Mouse (Mus musculus) frontal cortex, postnatal 25 days (tissue): ENCODE data around the gene Zfhx3.

Experiments
- DNase-seq, 2 experiments: peaks; one replicate each; pipeline ENCODE4 v3.0.0; 2022; ENCODE audit warnings: low spot score in 2 of 2

Zfhx3 gene

DNA sequence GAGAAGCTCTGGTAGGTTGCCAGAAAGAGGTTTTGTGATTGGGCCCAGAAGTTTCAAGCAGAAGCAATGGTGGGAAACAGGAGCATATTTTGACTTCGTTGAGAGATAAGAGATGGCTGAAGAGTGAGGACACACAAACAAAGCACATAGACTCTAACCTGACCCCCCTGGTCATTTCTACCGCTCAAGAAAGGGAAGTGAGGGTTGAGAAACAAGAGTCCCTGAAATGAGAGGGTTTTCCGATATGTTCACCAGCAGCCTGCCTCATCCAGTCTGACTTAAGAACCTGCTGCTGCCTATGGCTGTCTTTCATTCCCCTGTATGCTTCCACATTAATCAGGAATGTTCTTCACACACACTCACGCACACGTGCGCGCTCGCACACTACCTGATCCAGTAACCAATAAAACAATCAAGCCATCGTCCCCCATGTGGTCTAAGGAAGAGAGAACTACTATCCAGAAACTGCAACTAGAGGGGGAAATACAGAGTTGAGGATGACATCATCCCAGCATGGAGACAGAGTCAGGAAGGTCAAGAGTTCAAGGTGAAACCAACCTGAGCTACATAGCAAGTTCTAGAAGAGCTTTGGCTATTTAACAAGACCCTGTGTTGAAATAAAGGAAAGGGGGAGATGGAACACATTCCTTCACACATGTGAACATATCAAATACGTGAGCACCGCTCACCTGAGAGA, 649.7 kb downstream of the Zfhx3 start:
- no peak for DNase-seq

DNA sequence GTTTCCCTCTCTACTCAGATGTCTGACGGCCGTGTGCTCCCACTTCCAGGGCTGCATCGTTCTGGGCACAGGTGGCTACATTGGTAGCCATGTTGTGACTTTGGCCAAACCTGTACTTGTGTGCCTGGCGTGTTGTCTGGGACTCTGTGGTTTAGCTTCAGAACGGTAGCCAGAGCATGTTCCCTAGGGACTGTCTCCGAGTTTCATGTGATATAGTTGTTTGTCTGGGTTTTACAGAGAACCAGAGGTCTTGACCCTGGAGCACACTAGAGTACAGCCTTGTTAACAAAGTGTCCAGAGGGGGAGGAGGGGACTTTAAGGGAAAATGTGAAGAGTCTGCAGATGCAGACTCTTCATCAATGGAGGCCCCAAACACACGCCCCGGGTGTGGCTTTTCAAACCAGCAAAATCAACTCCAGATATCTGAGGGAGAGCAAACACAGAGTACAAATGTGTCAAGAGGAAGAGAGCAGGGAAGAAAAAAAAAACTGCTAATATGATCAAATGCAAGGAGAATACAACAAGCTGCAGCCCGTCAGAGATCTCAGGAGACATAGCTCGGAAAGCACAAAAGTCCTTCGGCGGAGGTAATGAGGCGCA, 650.6 kb downstream of the Zfhx3 start:
- DNase-seq: no peak

DNA sequence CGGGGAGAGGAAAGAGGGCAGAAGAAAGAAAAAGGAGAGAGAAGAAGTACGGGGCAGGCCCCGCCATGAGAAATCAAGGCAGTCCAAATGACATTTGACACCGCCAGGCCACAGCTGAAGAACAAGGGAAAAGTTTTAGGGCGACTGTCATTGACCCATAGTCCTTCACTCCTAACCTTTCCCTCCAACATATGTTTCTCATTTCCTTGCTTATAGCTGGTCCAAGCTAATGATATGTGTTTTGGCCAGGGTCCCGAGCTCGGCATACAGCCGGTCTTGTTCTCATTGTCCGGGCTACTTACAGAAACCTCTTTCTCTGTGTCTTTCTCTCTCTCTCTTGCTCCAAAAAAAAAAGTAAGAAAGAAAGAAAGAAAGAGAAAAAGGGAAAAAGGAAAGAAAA, 651.4 kb downstream of the Zfhx3 start:
- DNase-seq: no peak

DNA sequence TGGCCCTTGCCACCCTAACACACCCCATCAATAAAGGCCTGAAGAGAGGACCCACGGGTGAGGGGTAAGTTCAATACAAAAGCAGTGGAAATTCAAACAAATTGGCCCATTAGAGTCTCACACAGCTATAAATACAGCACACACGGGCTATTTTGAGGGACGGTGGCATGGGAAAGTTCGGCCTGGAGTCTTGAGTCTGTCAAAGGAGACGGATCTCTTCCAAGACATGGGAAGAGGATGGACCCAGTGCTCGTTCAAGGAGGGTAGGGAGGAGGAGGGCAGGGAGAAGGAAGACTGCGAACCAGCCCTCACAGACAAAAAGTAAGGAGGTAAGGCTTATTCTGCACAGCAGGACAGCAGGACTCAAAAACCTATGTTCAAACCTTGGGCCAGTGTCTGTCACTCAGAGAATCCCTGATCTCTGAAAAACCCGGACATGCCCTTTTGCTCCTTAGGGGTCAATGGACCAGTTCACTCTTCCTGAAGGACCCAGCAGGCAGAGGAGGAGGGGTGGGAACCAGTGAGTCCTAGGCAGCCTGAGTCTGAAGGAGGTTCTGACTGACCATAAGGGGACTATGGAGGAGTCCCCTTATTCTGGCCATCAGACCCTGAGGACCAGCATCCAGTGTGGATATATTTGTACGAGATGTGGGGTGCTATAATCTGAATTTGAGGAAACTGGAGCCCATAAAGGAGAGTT, 652.1 kb downstream of the Zfhx3 start:
- no peak for DNase-seq

DNA sequence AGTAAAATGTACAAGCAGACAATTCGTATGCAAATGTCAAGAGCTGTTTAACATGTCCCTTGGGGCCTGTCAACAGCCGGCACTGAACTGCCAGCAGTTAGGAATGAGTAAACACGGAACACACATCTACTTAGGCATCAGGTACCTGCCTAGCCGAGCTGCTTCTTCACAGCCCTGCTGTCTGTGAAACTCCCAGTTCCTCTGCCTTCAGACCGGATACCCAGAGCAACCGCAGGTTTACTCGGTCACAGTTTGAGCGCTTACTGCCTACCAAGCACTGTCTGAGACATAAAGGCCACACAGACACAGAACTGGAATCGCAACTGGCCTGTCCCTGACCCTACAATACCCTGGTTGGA, 652.6 kb downstream of the Zfhx3 start:
- DNase-seq: no peak

DNA sequence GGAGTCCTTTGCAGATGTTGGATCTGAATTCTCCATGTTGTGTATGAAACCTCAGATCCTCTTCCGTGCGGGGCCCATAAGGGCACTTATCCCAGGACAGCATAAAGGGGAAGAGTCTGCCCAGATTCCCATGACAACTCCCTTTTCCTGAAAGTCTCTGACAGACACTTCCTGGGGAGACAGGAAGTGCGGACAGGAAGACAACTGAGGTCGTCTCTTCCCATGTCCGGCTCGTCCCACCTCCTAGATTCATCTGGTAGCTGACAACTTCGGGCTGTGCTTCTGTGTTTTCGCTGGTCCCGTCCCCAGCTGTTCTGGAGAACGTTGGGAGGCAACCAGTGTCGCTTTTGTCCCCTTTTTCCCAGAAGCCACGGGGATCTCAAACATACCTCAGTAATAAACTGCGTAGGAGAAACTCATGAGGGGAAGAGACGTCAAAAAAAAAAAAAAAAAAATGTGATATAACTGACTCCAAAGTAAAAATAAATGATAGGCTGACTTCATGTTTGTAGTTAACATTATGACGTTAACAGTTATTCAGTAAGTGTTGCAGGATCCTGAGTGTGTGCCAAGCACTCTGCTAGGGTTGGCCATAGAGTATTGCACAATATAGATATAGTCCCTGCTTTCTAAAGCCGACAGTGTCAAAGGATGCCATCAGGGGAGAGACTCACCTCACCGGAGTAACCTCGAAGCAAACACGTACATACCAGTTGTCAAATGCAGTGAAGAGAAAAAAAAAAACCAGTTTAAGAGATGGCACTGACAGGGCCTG, 653.5 kb downstream of the Zfhx3 start:
- no peak for DNase-seq

DNA sequence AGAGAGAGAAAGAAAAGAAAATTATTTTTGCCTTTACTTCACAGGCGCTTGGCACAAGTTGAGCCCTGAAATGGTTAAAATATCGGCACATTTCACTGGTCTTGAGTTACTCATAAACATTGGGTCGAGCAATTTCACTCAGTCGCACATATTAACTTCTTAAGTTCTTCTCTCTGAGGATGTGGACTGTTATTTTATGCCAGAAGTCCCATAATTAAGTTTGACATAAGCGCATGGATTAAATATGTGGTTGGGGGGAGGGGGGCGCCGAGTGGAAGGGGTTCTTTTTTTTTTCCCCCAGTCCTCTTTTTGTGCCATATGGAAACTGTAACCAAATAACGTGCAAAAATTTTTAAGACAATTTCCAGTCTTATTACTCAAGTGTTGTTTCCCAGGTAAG, 656.6 kb downstream of the Zfhx3 start:
- DNase-seq: no peak

DNA sequence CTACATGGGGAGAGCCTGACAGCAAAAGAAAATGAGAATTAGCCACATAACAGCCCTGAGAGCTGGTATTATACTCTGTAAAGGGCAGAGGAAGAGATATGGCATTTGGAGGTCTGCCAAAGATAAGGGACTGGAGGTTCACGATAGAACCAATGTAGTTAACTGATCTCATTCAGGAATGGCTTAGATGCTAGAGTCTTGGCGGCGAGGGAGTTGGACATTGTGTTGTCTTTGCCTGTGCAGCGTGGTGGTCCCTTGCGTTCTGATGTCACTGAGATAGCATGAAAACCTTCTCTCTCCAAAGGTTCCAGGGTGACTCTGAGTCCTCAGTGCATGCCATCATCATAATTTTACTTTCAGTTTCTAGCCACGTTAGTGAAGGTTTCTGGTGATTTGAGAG, 657.1 kb downstream of the Zfhx3 start:
- DNase-seq: no peak

DNA sequence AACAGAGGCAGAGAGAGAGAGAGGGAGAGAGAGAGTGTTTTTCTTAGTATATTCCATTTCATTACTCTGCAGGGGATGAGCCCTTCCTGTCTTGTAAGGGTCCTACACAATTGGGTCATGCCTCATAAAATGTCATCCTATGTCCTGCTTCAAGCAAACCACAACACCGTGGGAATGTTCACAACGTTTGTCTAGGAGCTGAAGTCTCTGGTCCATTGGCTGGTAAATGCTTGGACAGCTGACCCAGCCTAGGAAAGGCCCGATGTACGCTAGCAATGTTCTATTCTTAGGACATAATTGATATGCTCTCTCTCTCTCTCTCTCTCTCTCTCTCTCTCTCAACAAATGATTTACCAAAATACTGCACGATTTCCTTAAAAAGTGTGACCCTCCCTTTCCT, 666.2 kb downstream of the Zfhx3 start:
- no peak for DNase-seq

DNA sequence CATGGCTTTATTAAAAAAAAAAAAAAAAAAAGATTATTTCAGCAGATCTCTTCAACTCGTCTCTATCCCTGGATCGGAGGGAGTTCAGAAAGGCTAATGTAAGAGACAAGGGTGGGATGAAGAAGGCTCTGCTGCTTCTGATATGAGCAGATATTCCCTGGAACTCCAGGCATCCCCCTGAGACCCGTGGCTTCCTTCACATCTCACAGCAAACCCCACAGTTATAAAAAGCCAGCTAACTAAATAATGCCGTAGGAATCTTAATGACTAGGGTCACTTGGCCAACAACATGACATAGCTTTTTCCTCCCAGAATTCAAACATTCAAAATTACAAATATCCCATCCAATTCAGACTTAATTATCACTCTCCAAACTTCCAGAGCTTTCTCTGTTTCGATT, 666.7 kb downstream of the Zfhx3 start:
- DNase-seq: no peak

DNA sequence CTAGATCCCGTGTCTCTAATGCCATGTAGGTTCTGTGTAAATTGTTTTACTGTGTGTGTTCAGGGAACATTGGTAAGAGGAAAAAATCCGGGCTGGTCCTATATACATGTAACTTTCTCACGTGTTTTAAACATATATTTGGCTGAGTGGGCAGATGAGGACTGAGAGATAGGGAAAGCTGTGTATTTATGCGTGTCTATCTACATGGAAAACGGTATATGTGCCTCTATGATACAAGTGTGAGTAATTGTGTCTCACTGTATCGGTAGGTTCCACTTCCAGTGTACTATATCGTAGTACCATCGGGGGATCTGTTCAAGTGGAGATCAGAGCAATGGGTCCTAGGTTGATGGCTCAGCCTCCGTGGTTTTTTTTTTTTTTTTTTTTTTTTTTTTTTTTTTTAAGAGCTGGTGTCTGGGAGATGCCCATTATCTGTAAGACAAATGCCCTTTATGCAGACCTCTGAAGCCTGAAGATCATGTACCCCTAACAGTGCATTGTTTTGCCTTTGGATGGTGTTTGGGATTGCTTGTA, 668.8 kb downstream of the Zfhx3 start:
- DNase-seq: no peak

DNA sequence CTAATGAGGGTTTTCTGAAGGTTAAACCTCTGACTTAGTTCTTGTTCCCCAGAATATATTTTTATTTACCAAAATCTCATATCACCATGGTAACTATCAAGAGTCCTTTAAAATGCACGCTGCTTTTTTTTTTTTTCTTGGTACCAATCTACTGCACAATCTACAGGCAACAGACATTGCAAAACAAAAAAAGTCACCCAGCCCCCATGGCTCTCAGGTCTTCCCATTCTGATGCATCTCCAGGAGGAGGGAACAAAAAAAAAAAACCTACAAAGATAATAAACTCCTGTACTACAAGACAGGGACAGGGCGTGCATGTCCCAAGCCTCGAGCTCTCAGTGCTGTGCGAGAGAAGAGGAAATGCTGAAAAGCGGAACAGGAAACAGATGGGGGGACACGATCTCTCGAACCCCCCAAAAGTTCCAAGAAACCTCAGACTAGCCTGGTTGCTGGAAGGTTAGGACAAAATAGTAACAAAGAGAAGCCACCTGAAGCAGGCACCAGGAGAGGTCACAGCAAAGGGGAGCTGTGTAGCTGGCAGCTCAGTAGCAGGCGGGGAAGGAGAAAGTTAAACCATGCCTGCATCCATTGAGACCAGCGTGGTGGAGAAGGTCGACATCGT, 669.5 kb downstream of the Zfhx3 start:
- no peak for DNase-seq

DNA sequence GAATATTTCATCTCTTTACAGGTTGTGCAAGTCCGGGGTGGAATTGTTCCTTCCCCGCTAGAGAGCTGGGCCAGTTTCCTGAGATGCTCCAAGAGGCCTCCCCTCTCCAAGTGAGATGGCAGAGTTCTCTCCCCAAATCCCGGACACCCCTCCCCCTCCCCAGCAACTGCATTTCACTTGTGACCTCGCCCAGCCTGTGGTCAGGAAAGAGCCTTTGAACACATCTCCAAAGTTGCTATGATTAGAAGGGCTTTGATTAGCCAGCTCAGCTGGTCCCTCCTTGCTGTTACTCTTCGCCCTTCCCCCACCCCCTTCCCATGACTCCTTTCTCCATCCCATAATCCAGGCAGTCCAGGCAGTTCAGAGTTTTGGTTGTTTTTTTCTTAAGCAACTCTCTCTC, 670.4 kb downstream of the Zfhx3 start:
- DNase-seq: no peak

DNA sequence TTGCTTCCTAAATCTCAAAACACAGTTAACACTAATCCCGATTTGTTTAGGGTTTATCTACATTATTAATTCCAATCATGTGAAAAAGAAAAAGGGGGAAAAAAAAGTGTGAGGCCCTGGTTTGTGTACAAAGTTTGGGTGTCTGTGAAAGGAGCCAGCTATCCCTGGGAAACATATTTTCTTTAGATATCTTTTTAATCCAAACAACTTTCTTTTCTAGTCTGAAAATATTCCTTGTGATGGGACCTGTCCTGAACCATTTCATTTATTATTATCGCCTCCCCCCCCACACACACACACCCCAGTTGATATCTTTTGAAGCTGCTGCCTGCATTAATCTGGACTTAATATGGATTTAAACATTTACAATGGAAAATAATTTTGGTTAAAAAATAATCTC, 670.8 kb downstream of the Zfhx3 start:
- no peak for DNase-seq

DNA sequence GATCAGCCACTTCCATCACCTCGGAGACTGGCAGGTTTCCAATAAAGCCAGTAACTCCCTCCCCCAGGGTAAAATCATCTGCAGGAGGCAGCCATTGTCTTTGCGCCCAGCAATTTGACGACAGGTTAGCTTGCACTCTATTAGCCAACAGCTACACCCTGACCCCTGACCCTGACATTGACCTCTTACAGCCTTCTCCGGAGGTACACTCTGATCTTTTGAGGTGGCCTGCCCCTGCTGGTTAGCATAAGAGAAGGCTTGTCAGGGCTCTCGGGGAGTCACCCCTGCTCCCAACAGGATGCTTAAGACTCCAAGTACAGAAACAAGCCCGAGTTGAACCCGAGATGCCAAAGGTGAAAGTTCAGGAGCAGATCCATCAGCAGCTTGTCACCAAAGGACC, 678.9 kb downstream of the Zfhx3 start:
- no peak for DNase-seq

DNA sequence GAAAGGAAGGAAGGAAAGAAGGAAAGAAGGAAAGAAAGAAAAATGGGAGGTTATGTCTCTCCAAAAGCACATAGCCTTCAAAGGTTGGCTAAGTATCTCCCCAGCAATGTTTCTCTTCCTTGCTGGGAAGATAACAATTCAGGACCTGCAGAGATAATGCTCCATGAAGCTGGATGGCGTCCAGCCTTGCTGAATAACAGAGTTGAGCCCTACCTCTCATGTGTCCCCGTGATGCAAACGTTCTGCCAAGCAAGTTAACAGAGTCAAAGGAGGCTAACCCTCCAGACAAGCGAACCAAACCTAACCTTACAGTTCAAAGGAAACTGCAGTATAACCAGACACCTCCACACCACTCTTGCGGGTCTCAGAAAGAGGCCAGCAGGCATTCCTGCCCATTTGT, 681.2 kb downstream of the Zfhx3 start:
- DNase-seq: no peak

DNA sequence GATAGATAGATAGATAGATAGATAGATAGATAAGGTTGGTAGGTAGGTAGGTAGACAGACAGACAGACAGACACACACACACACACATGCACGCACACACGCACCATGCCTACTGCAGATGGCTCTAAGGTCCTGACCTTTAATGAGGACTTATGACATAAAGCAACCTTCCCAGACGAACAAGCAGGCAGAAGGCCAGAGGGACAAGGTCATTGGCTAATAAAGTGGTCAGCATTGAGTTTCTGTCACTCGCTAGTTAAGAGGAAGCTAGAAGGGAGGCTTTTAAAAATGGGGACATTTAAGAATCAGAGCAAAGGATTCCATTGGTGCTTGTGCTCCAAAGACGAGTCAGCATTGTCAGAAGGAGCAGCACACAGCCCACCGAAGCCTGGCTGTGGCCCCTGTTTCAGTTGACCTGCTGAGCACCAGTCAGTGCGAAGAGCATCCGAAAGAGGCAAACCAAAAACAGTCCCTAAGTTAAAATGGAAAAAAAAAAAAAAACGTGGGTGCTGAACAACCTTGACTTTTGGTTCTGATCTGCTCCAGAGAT, 683.2 kb downstream of the Zfhx3 start:
- no peak for DNase-seq

DNA sequence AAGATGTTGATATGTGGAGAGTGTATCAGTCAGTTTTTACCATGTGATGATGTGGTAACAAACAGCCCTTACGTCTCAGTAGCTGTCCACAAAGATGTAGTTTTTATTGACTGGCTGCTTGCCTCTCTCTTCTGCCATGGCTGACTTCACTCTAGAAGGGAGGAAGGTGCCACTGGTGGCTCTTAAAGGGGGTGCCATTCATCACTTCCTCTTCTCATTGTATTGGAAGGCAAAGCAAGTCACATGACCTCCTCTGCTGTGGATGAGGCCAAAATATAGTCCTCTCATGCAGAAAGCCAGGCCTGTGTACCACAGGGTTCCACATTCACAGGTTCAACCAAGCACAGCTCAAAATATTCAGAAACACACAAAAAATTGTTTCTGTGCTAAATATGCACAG, 688.6 kb downstream of the Zfhx3 start:
- DNase-seq: no peak

DNA sequence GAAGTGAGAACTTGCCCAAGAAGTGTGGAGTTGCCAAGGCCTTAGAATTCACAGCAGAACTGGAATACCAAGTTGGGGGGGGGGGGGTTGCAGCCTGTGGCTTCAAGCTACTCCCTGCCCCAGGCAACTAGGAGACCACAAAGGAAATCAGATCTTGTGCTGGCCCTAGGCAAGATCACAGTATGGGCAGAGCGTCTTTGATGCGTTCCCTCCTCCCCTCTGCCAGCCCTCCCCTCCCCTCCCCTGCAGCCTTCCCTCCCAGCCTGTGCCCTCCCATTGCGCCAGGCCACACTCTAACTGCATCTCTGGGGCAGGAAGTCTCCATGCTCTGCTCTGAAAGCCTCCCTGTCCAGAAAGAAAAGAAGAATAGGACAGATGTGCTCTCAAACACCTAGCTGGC, 691.8 kb downstream of the Zfhx3 start:
- no peak for DNase-seq

DNA sequence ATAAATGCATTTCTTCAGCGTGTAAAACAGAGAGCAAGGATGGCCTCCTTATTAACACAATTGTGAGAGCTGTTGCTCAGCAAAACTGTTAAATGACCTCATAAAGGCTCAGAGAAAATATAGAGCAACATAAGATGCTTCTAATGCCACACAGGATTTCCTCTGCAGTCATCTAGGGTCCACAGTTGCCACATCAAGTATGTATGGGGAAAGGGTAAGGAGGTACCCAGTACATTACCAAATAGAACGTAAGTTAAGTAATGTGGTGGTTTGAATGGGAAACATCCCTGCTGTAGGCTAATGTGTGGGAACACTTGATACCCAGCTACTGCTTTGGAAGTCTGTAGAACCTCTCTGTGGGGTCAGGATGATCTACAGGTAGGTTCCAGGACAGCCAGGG, 695.4 kb downstream of the Zfhx3 start:
- no peak for DNase-seq

DNA sequence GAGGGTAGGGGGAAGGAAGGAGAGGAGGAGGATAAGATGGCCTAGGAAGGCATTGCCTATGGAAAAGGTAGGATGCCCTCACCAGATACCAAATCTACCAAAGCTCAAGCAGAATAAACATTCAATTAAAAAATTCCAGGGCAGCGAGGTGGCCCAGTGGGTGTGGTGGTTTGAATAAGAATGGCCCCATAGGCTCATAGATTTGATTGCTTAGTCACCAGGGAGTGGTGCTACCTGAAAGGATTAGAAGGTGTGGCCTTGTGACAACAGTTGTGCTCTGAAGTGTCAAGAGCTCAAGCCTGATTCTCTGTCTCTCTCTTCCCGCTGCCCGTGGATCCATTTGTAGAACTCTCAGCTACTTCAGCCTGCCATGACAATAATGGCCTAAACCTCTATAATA, 703.2 kb downstream of the Zfhx3 start:
- DNase-seq: no peak

DNA sequence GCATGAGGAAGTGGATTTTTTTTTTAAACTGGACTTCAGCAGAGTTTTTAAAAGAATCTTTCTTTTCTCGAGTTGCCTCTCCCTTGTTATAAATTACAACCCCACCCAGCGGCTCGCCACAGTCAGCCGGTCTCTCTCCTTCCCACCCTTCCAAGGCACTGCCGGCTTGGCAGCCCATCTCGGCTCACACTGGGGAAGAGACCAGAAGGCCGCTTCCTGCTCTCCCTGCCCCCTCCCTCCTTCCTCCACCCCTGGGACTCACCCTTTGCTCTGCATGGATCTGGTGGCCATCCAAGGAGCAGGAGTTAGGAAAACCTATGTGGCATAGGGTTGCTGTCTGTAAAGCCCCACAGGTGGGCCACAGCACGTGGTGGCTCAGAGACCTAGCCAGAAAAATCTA, 705.1 kb downstream of the Zfhx3 start:
- no peak for DNase-seq
